Mouse (Mus musculus) stomach, postnatal 0 days (tissue): Measurements from ENCODE around the gene Mapk8. TPM values are rescaled to one million over a fixed set of nuclear protein-coding genes. Genes with fewer than 3 reads are reported as not detected.

Experiments used
- ATAC-seq: fragments of 200-750 bp; cut with Nextera tagmentation; 2 replicates; pipeline ENCODE4 v1.8.0; 2017; ENCODE audit not compliant: low FRiP score, low TSS enrichment
- DNase-seq: peaks from one replicate; pipeline ENCODE4 v3.0.0-alpha.2; 2016; ENCODE audit warnings: low spot score
- H3K27ac ChIP-seq: fragments of 300-500 bp; sonication (generic); replicated peaks from 2 replicates; pipeline ENCODE4 v1.5.1; 2014; ENCODE audit warnings: mild to moderate bottlenecking, control low read depth
- H3K27me3 ChIP-seq: fragments of 300-500 bp; sonication (generic); 2 replicates; pipeline ENCODE4 v1.6.1; 2014; ENCODE audit warnings: low read length; ENCODE audit not compliant: control insufficient read depth, insufficient read depth
- H3K36me3 ChIP-seq: fragments of 300-500 bp; sonication (generic); 2 replicates; pipeline ENCODE4 v1.6.1; 2014; ENCODE audit warnings: low read length, mixed read lengths; ENCODE audit not compliant: control insufficient read depth, insufficient read depth
- H3K4me1 ChIP-seq: fragments of 300-500 bp; sonication (generic); replicated peaks from 2 replicates; pipeline ENCODE4 v1.6.1; 2014; ENCODE audit warnings: antibody characterized with exemption; ENCODE audit not compliant: control insufficient read depth, insufficient read depth
- H3K4me2 ChIP-seq: fragments of 300-500 bp; sonication (generic); replicated peaks from 2 replicates; pipeline ENCODE4 v1.6.1; 2014; ENCODE audit warnings: low read depth, mild to moderate bottlenecking, control low read depth, moderate library complexity
- H3K4me3 ChIP-seq: fragments of 300-500 bp; sonication (generic); 2 replicates; pipeline ENCODE4 v1.5.1; 2014; ENCODE audit warnings: low read depth, low read length, control low read depth
- H3K9ac ChIP-seq: fragments of 300-500 bp; sonication (generic); 2 replicates; pipeline ENCODE4 v1.6.1; 2014; ENCODE audit warnings: mild to moderate bottlenecking, low read length, control low read depth, mixed read lengths
- H3K9me3 ChIP-seq: fragments of 300-500 bp; sonication (generic); 2 replicates; pipeline ENCODE4 v1.6.1; 2016; ENCODE audit warnings: low read length; ENCODE audit not compliant: control insufficient read depth
- CTCF ChIP-seq: IDR thresholded peaks from 2 replicates; pipeline ENCODE4 v1.5.1; 2016; ENCODE audit warnings: antibody characterized with exemption, low read depth, mild to moderate bottlenecking, moderate library complexity
- EP300 ChIP-seq: optimal IDR thresholded peaks from 2 replicates; pipeline ENCODE3; 2016; ENCODE audit warnings: antibody characterized with exemption
- WGBS: fragments of 180-500 bp; shearing (Covaris S2); extraction: QIAGEN DNeasy Blood & Tissue Kit; methylation state at CpG from one replicate; pipeline ENCODE4 v1.1.7; 2014; 5-methylcytosine and 5-hydroxymethylcytosine counted together
- polyA plus RNA-seq: library from polyadenylated mRNA; unstranded; fragments of >200 nt; fragmentation: Nextera tagmentation; extraction: Ambion mirVana; gene quantifications from 2 replicates; pipeline ENCODE4 v1.2.1, GENCODE M21; 2015

Mapk8 gene
- polyA plus RNA-seq, result 6.9 and 7.7 TPM in 2 replicates

- Histone ChIP-seq H3K4me1 (no peaks in the 10 kb centered on the region), H3K27me3 (no peaks in the 10 kb centered on the region), H3K4me3 (peak within 1 kb of the TSS; percentile 93), H3K36me3 (no peaks in the 10 kb centered on the region), H3K4me2 (peak within 1 kb of the TSS; percentile 76), H3K9me3 (no peaks in the 10 kb centered on the region), H3K27ac (peak within 1 kb of the TSS; percentile 93), H3K9ac (peak within 1 kb of the TSS; percentile 86)
- under 1% methylated on average over 52 of the region's 70 CpGs for WGBS
- peak; percentile 98 for ATAC-seq
- peak; percentile 99 for DNase-seq
- TF ChIP-seq CTCF (peak; percentile 52), EP300 (no peak)
These were observed at the start of gene Mapk8 for GRCm38 (mm10) chr14:33447027-33447569. Gene Mapk8, minus strand, starts transcription at chr14:33447158.

GRCm38 (mm10) chr14:33495226-33495625, 48.3 kb upstream of the Mapk8 start:
- Histone ChIP-seq H3K4me3 (no peak overlapping the region), H3K4me2 (no peak overlapping the region), H3K27me3 (no peaks in the 10 kb centered on the region), H3K4me1 (no peaks in the 10 kb centered on the region), H3K9me3 (no peaks in the 10 kb centered on the region), H3K9ac (no peak overlapping the region), H3K27ac (no peak overlapping the region), H3K36me3 (no peaks in the 10 kb centered on the region)
- no peak for TF ChIP-seq CTCF
- no peak for TF ChIP-seq EP300
- ATAC-seq (no peak), DNase-seq (no peak)
- 65% methylated on average over 4 of the region's 4 CpGs for WGBS

- H3K27me3 ChIP-seq, result no peaks in the 10 kb centered on the region
- DNase-seq (no peak), ATAC-seq (no peak)
- no peak overlapping the region for H3K4me2 ChIP-seq
- 61% methylated on average over 15 of the region's 15 CpGs for WGBS
- no peak overlapping the region for H3K27ac ChIP-seq
- H3K36me3 ChIP-seq, result no peaks in the 10 kb centered on the region
- no peaks in the 10 kb centered on the region for H3K9me3 ChIP-seq
- TF ChIP-seq CTCF, result no peak
- TF ChIP-seq EP300, result no peak
- no peak overlapping the region for H3K9ac ChIP-seq
- no peaks in the 10 kb centered on the region for H3K4me1 ChIP-seq
- no peak overlapping the region for H3K4me3 ChIP-seq
These were observed 41.0 kb upstream of the Mapk8 start for GRCm38 (mm10) chr14:33487805-33488550.

GRCm38 (mm10) chr14:33481991-33482390, 35.0 kb upstream of the Mapk8 start:
- ATAC-seq (no peak), DNase-seq (no peak)
- WGBS, result 63% methylated on average over 3 of the region's 3 CpGs
- Histone ChIP-seq H3K27ac (no peak overlapping the region), H3K27me3 (no peaks in the 10 kb centered on the region), H3K4me3 (no peak overlapping the region), H3K36me3 (no peaks in the 10 kb centered on the region), H3K4me2 (no peak overlapping the region), H3K9me3 (no peaks in the 10 kb centered on the region), H3K4me1 (no peaks in the 10 kb centered on the region), H3K9ac (no peak overlapping the region)
- TF ChIP-seq CTCF (no peak), EP300 (no peak)

GRCm38 (mm10) chr14:33476094-33476760, 29.3 kb upstream of the Mapk8 start:
- ATAC-seq (no peak), DNase-seq (no peak)
- no peak overlapping the region for H3K4me3 ChIP-seq
- WGBS, result 7% methylated on average over 3 of the region's 3 CpGs
- H3K9me3 ChIP-seq, result no peaks in the 10 kb centered on the region
- no peaks in the 10 kb centered on the region for H3K27me3 ChIP-seq
- H3K9ac ChIP-seq, result no peak overlapping the region
- no peaks in the 10 kb centered on the region for H3K4me1 ChIP-seq
- H3K27ac ChIP-seq, result no peak overlapping the region
- H3K36me3 ChIP-seq, result no peaks in the 10 kb centered on the region
- no peak overlapping the region for H3K4me2 ChIP-seq
- TF ChIP-seq CTCF (no peak), EP300 (no peak)

- no peak overlapping the region for H3K27ac ChIP-seq
- no peaks in the 10 kb centered on the region for H3K9me3 ChIP-seq
- no peak overlapping the region for H3K9ac ChIP-seq
- DNase-seq (no peak), ATAC-seq (no peak)
- TF ChIP-seq EP300 (no peak), CTCF (no peak)
- 57% methylated on average over 2 of the region's 2 CpGs for WGBS
- no peaks in the 10 kb centered on the region for H3K27me3 ChIP-seq
- H3K4me2 ChIP-seq, result no peak overlapping the region
- H3K4me1 ChIP-seq, result no peaks in the 10 kb centered on the region
- no peak overlapping the region for H3K4me3 ChIP-seq
- no peaks in the 10 kb centered on the region for H3K36me3 ChIP-seq
These were observed 27.5 kb upstream of the Mapk8 start for GRCm38 (mm10) chr14:33474461-33474860.
